Mouse (Mus musculus): ENCODE measurements around the gene Itpkb.

DNA sequence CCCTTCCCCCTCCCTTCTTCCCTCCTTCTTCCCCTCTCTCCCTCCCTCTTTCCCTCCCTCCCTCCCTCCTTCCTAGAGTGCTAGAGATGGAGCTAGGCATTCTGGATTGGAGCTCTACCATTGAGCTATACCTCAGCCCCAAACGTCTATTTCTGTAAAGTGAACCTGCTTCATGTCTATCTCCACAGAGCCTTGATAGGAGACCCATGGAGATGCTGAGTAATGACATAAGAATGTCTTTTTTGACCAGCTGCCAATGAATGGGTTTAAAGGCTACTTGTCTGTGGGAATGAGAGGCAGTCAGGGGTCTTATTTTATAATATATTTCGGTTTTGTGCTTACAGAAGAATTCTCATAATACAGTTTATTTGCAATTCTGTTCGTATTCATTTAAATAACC, 15.2 kb upstream of the Itpkb start:
- TF ChIP-seq EP300 (optimal IDR thresholded peaks at IDR 0.05) (no peak), CTCF (IDR thresholded peaks at IDR 0.05; ENCODE audit: low read depth) (no peak)
